ENCODE assay signal across 14 mouse cellular contexts in genomic region chr4:82415817-82416216, GRCm38 (mm10).
DNase-seq lines count a peak whose midpoint lies in the region; ATAC-seq and TF ChIP-seq lines count a peak whose summit lies in the region.
"Had no signal": no experiment of that assay in that cellular context is flagged by ENCODE, and none has a peak within 500 bp of the region (broad histone marks: within the 10 kb centered on the region; RNA-seq: fewer than 3 reads in every experiment).

No protein-coding gene starts in this region.

- WGBS in forebrain, embryonic 16.5 days = 55% methylated on average over 4 of the region's 4 CpGs
- 74% methylated on average over 4 of the region's 4 CpGs for WGBS in forebrain, embryonic 11.5 days
- 74% methylated on average over 4 of the region's 4 CpGs for whole genome bisulfite sequencing in midbrain, postnatal 0 days
- 72% methylated on average over 4 of the region's 4 CpGs for WGBS in midbrain, embryonic 16.5 days
- WGBS in heart, embryonic 15.5 days = 9% methylated on average over 4 of the region's 4 CpGs

- TF ChIP-seq CTCF in midbrain, postnatal 0 days (IDR thresholded peaks at IDR 0.05) = no peak

- no peak overlapping the region for H3K9ac ChIP-seq in forebrain, embryonic 16.5 days (replicated peaks; ENCODE audit: low read depth, low read length)
- H3K9ac ChIP-seq in forebrain, embryonic 11.5 days (ENCODE audit: low read length) = no peak overlapping the region
- H3K9ac ChIP-seq in midbrain, postnatal 0 days (replicated peaks; ENCODE audit: low read length, poor library complexity, severe bottlenecking) = no peak overlapping the region
- H3K9ac ChIP-seq in midbrain, embryonic 16.5 days (ENCODE audit: low read depth, low read length) = no peak overlapping the region
- H3K9ac ChIP-seq in heart, embryonic 15.5 days = no peak overlapping the region
- H3K9ac ChIP-seq: hindbrain, embryonic 15.5 days; kidney, embryonic 15.5 days; liver, embryonic 15.5 days had no signal

- no peaks in the 10 kb centered on the region for H3K27me3 ChIP-seq in forebrain, embryonic 16.5 days (replicated peaks; ENCODE audit: control insufficient read depth, insufficient read depth, low read length)
- H3K27me3 ChIP-seq in forebrain, embryonic 11.5 days (ENCODE audit: control insufficient read depth, insufficient read depth, low read length) = no peaks in the 10 kb centered on the region
- no peaks in the 10 kb centered on the region for H3K27me3 ChIP-seq in midbrain, postnatal 0 days (ENCODE audit: insufficient read depth, low read length)
- no peaks in the 10 kb centered on the region for H3K27me3 ChIP-seq in midbrain, embryonic 16.5 days (ENCODE audit: control insufficient read depth, insufficient read depth, low read depth, low read length)
- H3K27me3 ChIP-seq in heart, embryonic 15.5 days = no peaks in the 10 kb centered on the region
- H3K27me3 ChIP-seq: hindbrain, embryonic 15.5 days; kidney, embryonic 15.5 days; liver, embryonic 15.5 days had no signal

- H3K4me3 ChIP-seq in forebrain, embryonic 16.5 days (replicated peaks; ENCODE audit: low read length) = no peak overlapping the region
- H3K4me3 ChIP-seq in forebrain, embryonic 11.5 days (ENCODE audit: low read depth, low read length) = no peak overlapping the region
- H3K4me3 ChIP-seq in midbrain, postnatal 0 days (ENCODE audit: low read depth, low read length) = no peak overlapping the region
- no peak overlapping the region for H3K4me3 ChIP-seq in midbrain, embryonic 16.5 days (ENCODE audit: low read depth, low read length)
- no peak overlapping the region for H3K4me3 ChIP-seq in heart, embryonic 15.5 days
- H3K4me3 ChIP-seq: hindbrain, embryonic 15.5 days; kidney, embryonic 15.5 days; liver, embryonic 15.5 days had no signal

- H3K36me3 ChIP-seq in forebrain, embryonic 16.5 days (ENCODE audit: control insufficient read depth, insufficient read depth) = no peaks in the 10 kb centered on the region
- H3K36me3 ChIP-seq in forebrain, embryonic 11.5 days (ENCODE audit: control insufficient read depth, insufficient read depth, low read length) = no peaks in the 10 kb centered on the region
- no peaks in the 10 kb centered on the region for H3K36me3 ChIP-seq in midbrain, postnatal 0 days (ENCODE audit: insufficient read depth, low read length)
- H3K36me3 ChIP-seq in midbrain, embryonic 16.5 days (ENCODE audit: control insufficient read depth, insufficient read depth, low read length) = no peaks in the 10 kb centered on the region
- no peaks in the 10 kb centered on the region for H3K36me3 ChIP-seq in heart, embryonic 15.5 days
- H3K36me3 ChIP-seq: hindbrain, embryonic 15.5 days; liver, embryonic 15.5 days had no signal

- H3K4me1 ChIP-seq in forebrain, embryonic 16.5 days (replicated peaks; ENCODE audit: control insufficient read depth, insufficient read depth, low read length) = peaks cover 36% of the 10 kb centered on the region
- H3K4me1 ChIP-seq in forebrain, embryonic 11.5 days (replicated peaks; ENCODE audit: control insufficient read depth, insufficient read depth, low read length) = no peaks in the 10 kb centered on the region; the same call in none of the 2 replicates
- H3K4me1 ChIP-seq in midbrain, postnatal 0 days (ENCODE audit: insufficient read depth, low read length) = no peaks in the 10 kb centered on the region
- no peaks in the 10 kb centered on the region for H3K4me1 ChIP-seq in midbrain, embryonic 16.5 days (ENCODE audit: control insufficient read depth, insufficient read depth, low read length)
- H3K4me1 ChIP-seq in heart, embryonic 15.5 days (replicated peaks) = peaks cover 64% of the 10 kb centered on the region

- H3K4me2 ChIP-seq in forebrain, embryonic 16.5 days (ENCODE audit: low read length) = no peak overlapping the region
- no peak overlapping the region for H3K4me2 ChIP-seq in forebrain, embryonic 11.5 days (ENCODE audit: low read depth, low read length, severe bottlenecking)
- H3K4me2 ChIP-seq in midbrain, postnatal 0 days (ENCODE audit: low read depth, low read length, poor library complexity, severe bottlenecking) = no peak overlapping the region
- no peak overlapping the region for H3K4me2 ChIP-seq in midbrain, embryonic 16.5 days (ENCODE audit: low read length)
- H3K4me2 ChIP-seq in heart, embryonic 15.5 days = peak overlapping the region; percentile 22
- H3K4me2 ChIP-seq: hindbrain, embryonic 15.5 days; kidney, embryonic 15.5 days; liver, embryonic 15.5 days had no signal

- H3K27ac ChIP-seq in forebrain, embryonic 16.5 days (ENCODE audit: low read length) = no peak overlapping the region
- H3K27ac ChIP-seq in forebrain, embryonic 11.5 days (ENCODE audit: low read depth, low read length) = no peak overlapping the region
- H3K27ac ChIP-seq in midbrain, postnatal 0 days (ENCODE audit: low read depth, low read length) = no peak overlapping the region
- no peak overlapping the region for H3K27ac ChIP-seq in midbrain, embryonic 16.5 days (ENCODE audit: low read length)
- peak overlapping the region; percentile 73 for H3K27ac ChIP-seq in heart, embryonic 15.5 days
- H3K27ac ChIP-seq: hindbrain, embryonic 15.5 days; kidney, embryonic 15.5 days; liver, embryonic 15.5 days had no signal

- DNase-seq in forebrain, embryonic 11.5 days (ENCODE audit: low spot score) = no peak
- peak; percentile 58 for DNase-seq in midbrain, postnatal 0 days (ENCODE audit: low spot score)
- DNase-seq in adrenal gland, postnatal 4 days (ENCODE audit: low spot score in 2 of 2) = no peak
- no peak for DNase-seq in thymus, postnatal 10 days (ENCODE audit: low spot score in 2 of 2)
- DNase-seq in urinary bladder, postnatal 10 days (ENCODE audit: low spot score) = no peak
- DNase-seq: adrenal gland, postnatal 25 days; layer of hippocampus, postnatal 36 days; thymus, adult 18-20 months had no signal

- H3K9me3 ChIP-seq in forebrain, embryonic 16.5 days (ENCODE audit: control insufficient read depth, low read length) = no peaks in the 10 kb centered on the region
- H3K9me3 ChIP-seq in forebrain, embryonic 11.5 days (ENCODE audit: control insufficient read depth, low read length) = no peaks in the 10 kb centered on the region
- no peaks in the 10 kb centered on the region for H3K9me3 ChIP-seq in midbrain, postnatal 0 days (ENCODE audit: low read length)
- H3K9me3 ChIP-seq in midbrain, embryonic 16.5 days (replicated peaks; ENCODE audit: control insufficient read depth, low read length, poor library complexity, severe bottlenecking) = no peaks in the 10 kb centered on the region
- no peaks in the 10 kb centered on the region for H3K9me3 ChIP-seq in heart, embryonic 15.5 days (replicated peaks)
- H3K9me3 ChIP-seq: hindbrain, embryonic 15.5 days; kidney, embryonic 15.5 days; liver, embryonic 15.5 days had no signal

- ATAC-seq in forebrain, embryonic 16.5 days = peak; percentile 49; the same call in 1 of the 2 replicates
- no peak for ATAC-seq in forebrain, embryonic 11.5 days (replicated peaks; ENCODE audit: low FRiP score)
- ATAC-seq in midbrain, postnatal 0 days (ENCODE audit: low FRiP score) = no peak
- no peak for ATAC-seq in midbrain, embryonic 16.5 days
- ATAC-seq in heart, embryonic 15.5 days (replicated peaks; ENCODE audit: insufficient number of reproducible peaks, insufficient read depth, low FRiP score, low read depth) = peak; percentile 65

Comparison
In these comparisons a context has a peak if more than half of its experiments do, and no peak if none do; other contexts are left out.
1. ATAC-seq: peak in forebrain, embryonic 16.5 days (single experiment) and heart, embryonic 15.5 days (single experiment); none in forebrain, embryonic 11.5 days (single experiment), midbrain, postnatal 0 days (single experiment) and midbrain, embryonic 16.5 days (single experiment).